Mouse (Mus musculus): ENCODE data around the gene Baz2a. TPM values are rescaled to one million over a fixed set of nuclear protein-coding genes. Genes with fewer than 3 reads are reported as not detected.
A peak's percentile ranks its signal among the peaks of the same experiment; 100 is the strongest.
"Not testable (repeated sequence)": the region's sequence is repeated elsewhere in the genome, so short reads cannot be mapped to it uniquely, and the experiment has no call there.

Baz2a gene
- polyA plus RNA-seq, 1 experiment from 2014 or later = 33.7 TPM

GRCm38 (mm10) chr10:128070432-128070831, 20.9 kb upstream of the Baz2a start:
- not testable (repeated sequence) for H3K27ac ChIP-seq (ENCODE audit: low read depth, low read length); H3K9me3 ChIP-seq (ENCODE audit: control insufficient read depth, low read length); ATAC-seq (ENCODE audit: low FRiP score, low TSS enrichment); H3K4me2 ChIP-seq (replicated peaks; ENCODE audit: low read depth, low read length); H3K27me3 ChIP-seq (ENCODE audit: control insufficient read depth, insufficient read depth, low read length); H3K9ac ChIP-seq (ENCODE audit: low read depth, low read length); H3K4me1 ChIP-seq (ENCODE audit: control insufficient read depth, insufficient read depth, low read length); H3K4me3 ChIP-seq (ENCODE audit: low read length)
- WGBS = 97% methylated on average over 2 of the region's 2 CpGs
- H3K36me3 ChIP-seq (ENCODE audit: control insufficient read depth, insufficient read depth, low read length) = peaks cover 63% of the 10 kb centered on the region

- not testable (repeated sequence) for H3K9ac ChIP-seq (ENCODE audit: low read depth, low read length); H3K4me2 ChIP-seq (replicated peaks; ENCODE audit: low read depth, low read length); H3K9me3 ChIP-seq (ENCODE audit: control insufficient read depth, low read length); ATAC-seq (ENCODE audit: low FRiP score, low TSS enrichment); H3K27ac ChIP-seq (ENCODE audit: low read depth, low read length); H3K4me3 ChIP-seq (ENCODE audit: low read length); H3K27me3 ChIP-seq (ENCODE audit: control insufficient read depth, insufficient read depth, low read length); H3K4me1 ChIP-seq (ENCODE audit: control insufficient read depth, insufficient read depth, low read length)
- WGBS = 80% methylated on average over 5 of the region's 5 CpGs
- peaks cover 32% of the 10 kb centered on the region for H3K36me3 ChIP-seq (ENCODE audit: control insufficient read depth, insufficient read depth, low read length)
Observed at GRCm38 (mm10) chr10:128078269-128078668, 13.1 kb upstream of the Baz2a start.

DNA sequence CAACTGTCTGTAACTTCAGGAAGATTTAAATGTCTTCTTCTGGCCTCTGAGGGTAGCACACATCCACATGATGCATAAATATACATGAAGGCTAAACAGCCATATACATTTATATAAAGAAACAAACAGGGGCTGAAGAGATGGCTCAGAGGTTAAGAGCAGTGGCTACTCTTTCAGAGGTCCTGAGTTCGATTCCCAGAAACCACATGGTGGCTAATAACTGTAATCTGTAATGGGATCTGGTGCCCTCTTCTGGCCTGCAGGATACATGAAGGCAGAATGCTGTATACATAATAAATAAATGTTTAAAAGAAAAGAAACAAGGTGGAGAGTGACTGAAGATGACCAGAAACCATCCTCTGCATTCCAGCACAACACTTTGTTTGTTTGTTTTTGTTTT, 10.9 kb upstream of the Baz2a start:
- 84% methylated on average over 1 of the region's 1 CpGs for WGBS
- Histone ChIP-seq H3K4me1 (ENCODE audit: control insufficient read depth, insufficient read depth, low read length) (no peaks in the 10 kb centered on the region; the same call in 1 of the 2 replicates), H3K27me3 (ENCODE audit: control insufficient read depth, insufficient read depth, low read length) (no peaks in the 10 kb centered on the region), H3K4me2 (replicated peaks; ENCODE audit: low read depth, low read length) (no peak overlapping the region), H3K4me3 (ENCODE audit: low read length) (no peak overlapping the region), H3K36me3 (ENCODE audit: control insufficient read depth, insufficient read depth, low read length) (peaks cover 27% of the 10 kb centered on the region), H3K9me3 (ENCODE audit: control insufficient read depth, low read length) (no peaks in the 10 kb centered on the region), H3K9ac (ENCODE audit: low read depth, low read length) (no peak overlapping the region), H3K27ac (ENCODE audit: low read depth, low read length) (no peak overlapping the region)
- no peak for ATAC-seq (ENCODE audit: low FRiP score, low TSS enrichment)

DNA sequence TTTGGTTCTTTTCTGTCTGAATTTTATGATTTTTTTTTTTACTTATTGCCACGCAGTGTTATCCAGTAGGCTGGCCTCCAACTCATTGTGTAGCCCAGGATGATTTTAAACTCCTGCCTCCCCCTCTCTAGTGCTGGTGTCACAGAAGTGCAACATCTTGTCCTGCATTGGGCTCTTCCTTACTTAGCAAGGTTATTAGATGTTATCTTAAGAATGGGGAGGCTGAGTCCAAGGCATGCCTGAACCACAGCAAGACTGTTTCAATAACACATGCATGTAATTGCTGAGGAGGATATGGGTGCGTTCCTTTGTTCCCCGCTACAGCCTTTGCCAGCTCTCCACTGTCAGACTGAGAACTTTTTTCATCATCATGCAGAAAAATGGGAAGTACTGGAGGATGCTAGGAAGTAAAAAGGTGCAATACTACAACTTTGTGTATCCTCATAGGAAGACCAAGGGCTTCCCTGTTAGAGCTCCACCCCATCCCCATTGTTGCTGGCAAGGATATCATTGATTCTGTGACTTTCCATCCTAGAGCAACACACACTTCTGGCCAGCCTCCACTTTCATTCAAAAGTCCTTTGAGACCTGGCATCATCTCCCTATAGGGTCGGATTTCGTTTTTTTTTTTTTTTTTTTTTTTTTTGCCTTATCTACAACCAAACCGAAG, 9.4 kb upstream of the Baz2a start:
- Histone ChIP-seq H3K4me1 (ENCODE audit: control insufficient read depth, insufficient read depth, low read length) (no peaks in the 10 kb centered on the region; the same call in 1 of the 2 replicates), H3K4me3 (ENCODE audit: low read length) (peak overlapping the region; percentile 49), H3K9me3 (ENCODE audit: control insufficient read depth, low read length) (no peaks in the 10 kb centered on the region), H3K27ac (ENCODE audit: low read depth, low read length) (0 out of 2 replicates have a peak overlapping the region, but pooled peaks have one; percentile 60), H3K27me3 (ENCODE audit: control insufficient read depth, insufficient read depth, low read length) (no peaks in the 10 kb centered on the region), H3K9ac (ENCODE audit: low read depth, low read length) (peak overlapping the region; percentile 63; the same call in 1 of the 2 replicates), H3K4me2 (replicated peaks; ENCODE audit: low read depth, low read length) (peak overlapping the region; percentile 73), H3K36me3 (ENCODE audit: control insufficient read depth, insufficient read depth, low read length) (peaks cover 36% of the 10 kb centered on the region)
- no peak for ATAC-seq (ENCODE audit: low FRiP score, low TSS enrichment)
- WGBS = 51% methylated on average over 6 of the region's 6 CpGs

DNA sequence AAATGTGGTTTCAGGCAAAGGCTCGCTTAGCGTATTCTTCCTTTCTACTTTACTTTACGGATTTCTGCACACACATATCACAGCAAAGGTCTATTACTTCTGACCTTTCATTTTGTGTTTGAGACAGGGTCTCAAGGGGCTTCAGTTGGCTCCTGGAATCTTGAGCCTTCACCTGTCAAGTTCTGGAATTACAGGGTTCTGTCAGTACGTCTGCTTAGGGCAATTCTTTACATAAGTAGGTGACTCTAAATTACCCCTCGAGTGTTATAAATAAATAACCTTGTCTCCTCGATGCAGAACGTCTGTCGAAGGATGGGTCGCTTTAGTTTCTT, 8.9 kb upstream of the Baz2a start:
- Histone ChIP-seq H3K4me2 (replicated peaks; ENCODE audit: low read depth, low read length) (peak overlapping the region; percentile 73), H3K4me1 (ENCODE audit: control insufficient read depth, insufficient read depth, low read length) (no peaks in the 10 kb centered on the region; the same call in 1 of the 2 replicates), H3K36me3 (ENCODE audit: control insufficient read depth, insufficient read depth, low read length) (peaks cover 36% of the 10 kb centered on the region), H3K4me3 (ENCODE audit: low read length) (peak overlapping the region; percentile 49), H3K9me3 (ENCODE audit: control insufficient read depth, low read length) (no peaks in the 10 kb centered on the region), H3K27ac (ENCODE audit: low read depth, low read length) (peak overlapping the region; percentile 60), H3K27me3 (ENCODE audit: control insufficient read depth, insufficient read depth, low read length) (no peaks in the 10 kb centered on the region), H3K9ac (ENCODE audit: low read depth, low read length) (peak overlapping the region; percentile 63)
- WGBS = 10% methylated on average over 9 of the region's 9 CpGs
- no peak; the same call in 1 of the 2 replicates for ATAC-seq (ENCODE audit: low FRiP score, low TSS enrichment)

GRCm38 (mm10) chr10:128082880-128083421, 8.4 kb upstream of the Baz2a start, which contains the start of gene Atp5b:
TSS of gene Atp5b (plus strand) at chr10:128083273.
- peaks cover 38% of the 10 kb centered on the region for H3K36me3 ChIP-seq (ENCODE audit: control insufficient read depth, insufficient read depth, low read length)
- H3K27ac ChIP-seq (ENCODE audit: low read depth, low read length) = peak within 1 kb of the TSS; percentile 75
- H3K9ac ChIP-seq (ENCODE audit: low read depth, low read length) = peak within 1 kb of the TSS; percentile 94
- no peaks in the 10 kb centered on the region for H3K27me3 ChIP-seq (ENCODE audit: control insufficient read depth, insufficient read depth, low read length)
- H3K4me2 ChIP-seq (replicated peaks; ENCODE audit: low read depth, low read length) = peak within 1 kb of the TSS; percentile 74
- under 1% methylated on average over 34 of the region's 34 CpGs for WGBS
- H3K9me3 ChIP-seq (ENCODE audit: control insufficient read depth, low read length) = no peaks in the 10 kb centered on the region
- H3K4me1 ChIP-seq (ENCODE audit: control insufficient read depth, insufficient read depth, low read length) = no peaks in the 10 kb centered on the region; the same call in 1 of the 2 replicates
- peak; percentile 99 for ATAC-seq (ENCODE audit: low FRiP score, low TSS enrichment)
- H3K4me3 ChIP-seq (ENCODE audit: low read length) = peak within 1 kb of the TSS; percentile 87

DNA sequence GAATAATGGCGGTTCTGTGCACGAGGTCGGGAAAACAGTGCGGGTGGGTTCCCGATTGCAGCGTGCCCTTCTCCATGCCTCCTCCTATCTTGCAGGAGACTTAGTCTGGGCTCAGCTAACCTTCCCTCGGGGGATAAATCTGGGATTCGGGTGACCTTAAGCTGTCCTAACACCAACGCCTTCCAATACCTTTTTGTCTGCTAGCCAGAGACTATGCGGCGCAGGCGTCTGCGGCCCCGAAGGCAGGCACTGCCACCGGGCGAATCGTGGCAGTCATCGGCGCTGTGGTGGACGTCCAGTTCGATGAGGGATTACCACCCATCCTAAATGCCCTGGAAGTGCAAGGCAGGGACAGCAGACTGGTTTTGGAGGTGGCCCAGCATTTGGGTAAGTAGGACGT, 7.7 kb upstream of the Baz2a start:
- peak overlapping the region; percentile 94 for H3K9ac ChIP-seq (ENCODE audit: low read depth, low read length)
- H3K9me3 ChIP-seq (ENCODE audit: control insufficient read depth, low read length) = no peaks in the 10 kb centered on the region
- WGBS = 1% methylated on average over 22 of the region's 22 CpGs
- H3K36me3 ChIP-seq (ENCODE audit: control insufficient read depth, insufficient read depth, low read length) = peaks cover 45% of the 10 kb centered on the region
- ATAC-seq (ENCODE audit: low FRiP score, low TSS enrichment) = no peak
- peak overlapping the region; percentile 87 for H3K4me3 ChIP-seq (ENCODE audit: low read length)
- H3K27ac ChIP-seq (ENCODE audit: low read depth, low read length) = peak overlapping the region; percentile 75
- H3K4me1 ChIP-seq (ENCODE audit: control insufficient read depth, insufficient read depth, low read length) = no peaks in the 10 kb centered on the region; the same call in 1 of the 2 replicates
- no peaks in the 10 kb centered on the region for H3K27me3 ChIP-seq (ENCODE audit: control insufficient read depth, insufficient read depth, low read length)
- H3K4me2 ChIP-seq (replicated peaks; ENCODE audit: low read depth, low read length) = peak overlapping the region; percentile 74

DNA sequence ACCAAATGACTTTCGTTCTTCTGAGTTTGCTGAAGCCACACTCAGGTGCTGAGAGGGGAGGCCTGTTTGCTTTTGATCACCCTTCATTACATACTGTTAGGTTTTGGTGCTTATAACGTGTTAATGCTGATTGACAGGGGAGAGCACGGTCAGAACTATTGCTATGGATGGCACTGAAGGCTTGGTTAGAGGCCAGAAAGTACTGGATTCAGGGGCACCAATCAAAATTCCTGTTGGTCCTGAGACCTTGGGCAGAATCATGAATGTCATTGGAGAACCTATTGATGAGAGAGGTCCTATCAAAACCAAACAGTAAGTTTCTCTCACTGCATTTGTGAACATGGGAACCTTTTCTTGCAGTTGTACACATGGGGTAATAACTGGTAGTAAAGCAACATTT, 7.2 kb upstream of the Baz2a start:
- Histone ChIP-seq H3K36me3 (ENCODE audit: control insufficient read depth, insufficient read depth, low read length) (peaks cover 50% of the 10 kb centered on the region), H3K4me2 (replicated peaks; ENCODE audit: low read depth, low read length) (peak overlapping the region; percentile 74), H3K27ac (ENCODE audit: low read depth, low read length) (no peak overlapping the region), H3K4me1 (ENCODE audit: control insufficient read depth, insufficient read depth, low read length) (no peaks in the 10 kb centered on the region; the same call in 1 of the 2 replicates), H3K27me3 (ENCODE audit: control insufficient read depth, insufficient read depth, low read length) (no peaks in the 10 kb centered on the region), H3K9me3 (ENCODE audit: control insufficient read depth, low read length) (no peaks in the 10 kb centered on the region), H3K4me3 (ENCODE audit: low read length) (peak overlapping the region; percentile 87), H3K9ac (ENCODE audit: low read depth, low read length) (peak overlapping the region; percentile 94)
- no peak for ATAC-seq (ENCODE audit: low FRiP score, low TSS enrichment)
- 4% methylated on average over 3 of the region's 3 CpGs for WGBS

- no peak overlapping the region for H3K4me2 ChIP-seq (replicated peaks; ENCODE audit: low read depth, low read length)
- peaks cover 9% of the 10 kb centered on the region for H3K4me1 ChIP-seq (ENCODE audit: control insufficient read depth, insufficient read depth, low read length)
- peaks cover 63% of the 10 kb centered on the region for H3K36me3 ChIP-seq (ENCODE audit: control insufficient read depth, insufficient read depth, low read length)
- no peak overlapping the region for H3K4me3 ChIP-seq (ENCODE audit: low read length)
- no peak for ATAC-seq (ENCODE audit: low FRiP score, low TSS enrichment)
- no peaks in the 10 kb centered on the region for H3K27me3 ChIP-seq (ENCODE audit: control insufficient read depth, insufficient read depth, low read length)
- H3K9me3 ChIP-seq (ENCODE audit: control insufficient read depth, low read length) = no peaks in the 10 kb centered on the region
- 86% methylated on average over 6 of the region's 6 CpGs for WGBS
- no peak overlapping the region for H3K27ac ChIP-seq (ENCODE audit: low read depth, low read length)
- H3K9ac ChIP-seq (ENCODE audit: low read depth, low read length) = no peak overlapping the region
Observed at GRCm38 (mm10) chr10:128086391-128086790, 5.0 kb upstream of the Baz2a start.
